Mouse (Mus musculus) hindbrain, embryonic 14.5 days (tissue): ENCODE measurements at regions not wholly inside any gene's neighbourhood (a gene's known extent, or its start where the extent isn't known, plus 50 kb on each side); places are given as distances from the start of the nearest gene placed in this dataset.

Experiments used
- ATAC-seq: fragments of 200-750 bp; cut with Nextera tagmentation; 2 replicates; pipeline ENCODE4 v1.8.0; 2017; ENCODE audit warnings: moderate number of reproducible peaks, mild to moderate bottlenecking, moderate TSS enrichment, moderate library complexity; ENCODE audit not compliant: low FRiP score
- DNase-seq: peaks from one replicate; pipeline ENCODE4 v3.0.0-alpha.2; 2015; ENCODE audit warnings: low spot score
- H3K27ac ChIP-seq: fragments of 300-500 bp; sonication (generic); 2 replicates; pipeline ENCODE4 v1.5.1; 2014; ENCODE audit warnings: mild to moderate bottlenecking, moderate library complexity
- H3K27me3 ChIP-seq: fragments of 300-500 bp; sonication (generic); 2 replicates; pipeline ENCODE4 v1.6.1; 2014; ENCODE audit warnings: mild to moderate bottlenecking, low read length, mixed read lengths; ENCODE audit not compliant: control insufficient read depth, insufficient read depth
- H3K36me3 ChIP-seq: fragments of 300-500 bp; sonication (generic); replicated peaks from 2 replicates; pipeline ENCODE4 v1.6.1; 2014; ENCODE audit not compliant: control insufficient read depth, insufficient read depth
- H3K4me1 ChIP-seq: fragments of 300-500 bp; sonication (generic); replicated peaks from 2 replicates; pipeline ENCODE4 v1.6.1; 2014; ENCODE audit warnings: antibody characterized with exemption, low read length, mixed read lengths; ENCODE audit not compliant: control insufficient read depth, insufficient read depth
- H3K4me2 ChIP-seq: fragments of 300-500 bp; sonication (generic); replicated peaks from 2 replicates; pipeline ENCODE4 v1.6.1; 2014; ENCODE audit warnings: mild to moderate bottlenecking, moderate library complexity
- H3K4me3 ChIP-seq: fragments of 300-500 bp; sonication (generic); replicated peaks from 2 replicates; pipeline ENCODE4 v1.5.1; 2014; ENCODE audit warnings: mild to moderate bottlenecking, low read length
- H3K9ac ChIP-seq: fragments of 300-500 bp; sonication (generic); 2 replicates; pipeline ENCODE4 v1.6.1; 2014
- H3K9me3 ChIP-seq: fragments of 300-500 bp; sonication (generic); 2 replicates; pipeline ENCODE4 v1.6.1; 2016; ENCODE audit warnings: low read length; ENCODE audit not compliant: control insufficient read depth
- WGBS: fragments of 180-500 bp; shearing (Covaris S2); extraction: QIAGEN DNeasy Blood & Tissue Kit; methylation state at CpG from one replicate; pipeline ENCODE4 v1.1.7; 2014; 5-methylcytosine and 5-hydroxymethylcytosine counted together

- no peak overlapping the region for H3K27ac ChIP-seq
- no peak overlapping the region for H3K4me2 ChIP-seq
- no peaks in the 10 kb centered on the region for H3K9me3 ChIP-seq
- DNase-seq (peak; percentile 39), ATAC-seq (no peak)
- H3K27me3 ChIP-seq: 0 out of 2 replicates have a peak, but pooled peaks cover 5% of the 10 kb centered on the region
- no peak overlapping the region for H3K9ac ChIP-seq
- H3K4me3 ChIP-seq: no peak overlapping the region
- H3K4me1 ChIP-seq: no peaks in the 10 kb centered on the region
- WGBS: 51% methylated on average over 8 of the region's 8 CpGs
- no peaks in the 10 kb centered on the region for H3K36me3 ChIP-seq
Measured at GRCm38 (mm10) chr16:25067276-25068249, 219.1 kb upstream of the Tprg start.

- no peak for DNase-seq
- H3K4me3 ChIP-seq: no peak overlapping the region
- H3K9ac ChIP-seq: no peak overlapping the region
- no peaks in the 10 kb centered on the region for H3K27me3 ChIP-seq
- 86% methylated on average over 6 of the region's 6 CpGs for WGBS
- no peak for ATAC-seq
- no peaks in the 10 kb centered on the region for H3K36me3 ChIP-seq
- H3K4me2 ChIP-seq: no peak overlapping the region
- H3K9me3 ChIP-seq: no peaks in the 10 kb centered on the region
- no peak overlapping the region for H3K27ac ChIP-seq
- H3K4me1 ChIP-seq: no peaks in the 10 kb centered on the region
Measured at GRCm38 (mm10) chr16:25080811-25081210, 205.8 kb upstream of the Tprg start.

DNA sequence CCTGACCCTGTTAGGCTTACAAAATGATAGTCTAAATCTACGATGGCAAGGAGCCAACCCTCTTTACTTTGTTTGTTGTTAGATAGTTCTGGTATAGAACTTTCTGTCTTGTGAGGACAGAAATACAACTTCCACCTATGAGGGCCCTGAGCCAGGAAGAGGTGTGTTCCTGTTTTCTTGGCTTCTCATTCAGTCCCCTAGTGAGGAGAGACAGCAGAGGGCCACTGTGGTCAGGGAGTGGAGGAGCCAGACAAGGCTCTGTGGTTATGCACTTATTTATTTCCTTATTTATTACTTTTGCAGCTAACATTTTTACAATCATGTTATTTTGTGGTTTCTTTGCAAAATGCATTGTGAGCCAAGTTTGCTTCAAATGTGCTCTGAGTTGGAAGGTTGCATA lies 202.9 kb upstream of the Tprg start:
- no peak for ATAC-seq
- H3K4me1 ChIP-seq: 0 out of 2 replicates have a peak, but pooled peaks cover 4% of the 10 kb centered on the region
- H3K4me3 ChIP-seq: no peak overlapping the region
- H3K27ac ChIP-seq: no peak overlapping the region
- no peaks in the 10 kb centered on the region for H3K27me3 ChIP-seq
- no peak overlapping the region for H3K9ac ChIP-seq
- H3K36me3 ChIP-seq: no peaks in the 10 kb centered on the region
- H3K9me3 ChIP-seq: no peaks in the 10 kb centered on the region
- no peak for DNase-seq
- 83% methylated on average over 1 of the region's 1 CpGs for WGBS
- no peak overlapping the region for H3K4me2 ChIP-seq

DNA sequence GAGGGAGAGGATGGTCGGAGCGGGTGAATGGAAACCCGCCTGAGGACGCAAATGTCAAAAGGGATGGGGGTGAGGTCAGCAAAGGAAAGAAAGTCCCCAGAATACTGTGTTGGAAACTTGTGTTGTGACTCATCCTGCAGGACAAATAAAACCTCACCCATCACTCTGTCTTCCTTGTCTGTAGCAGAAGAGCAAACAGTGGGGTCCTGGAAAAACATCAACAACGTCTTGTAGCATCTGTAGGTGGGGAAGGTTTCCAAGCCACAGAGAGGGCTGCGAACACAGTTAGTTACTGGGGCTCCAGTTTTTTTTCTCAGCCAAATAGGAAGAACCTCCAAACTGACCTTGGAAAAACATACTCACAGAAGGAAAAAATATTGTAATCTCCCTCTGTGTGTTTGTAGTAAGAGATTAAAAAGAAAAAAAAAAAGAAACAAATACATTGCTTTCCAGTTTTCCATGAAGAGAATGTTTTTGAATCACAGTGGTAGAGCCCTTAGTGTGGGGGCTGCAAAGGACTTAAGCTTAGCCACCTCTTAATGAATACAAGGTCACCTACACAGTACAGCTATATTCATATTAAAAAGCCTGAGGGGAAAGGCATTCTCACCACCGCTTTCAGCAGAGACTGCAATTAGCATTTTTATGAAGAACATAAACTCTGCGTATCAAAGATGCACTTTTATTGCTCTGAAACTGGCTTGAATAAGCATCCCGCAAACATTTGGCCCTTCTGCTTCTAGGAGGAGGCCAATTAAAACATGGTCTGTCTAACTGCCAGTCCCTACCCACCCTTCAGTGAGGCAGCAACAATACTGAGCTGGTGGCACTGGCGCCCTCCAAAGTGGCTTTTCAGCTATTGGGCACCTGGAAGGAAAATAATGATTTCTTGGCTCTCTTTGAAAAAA lies 198.6 kb upstream of the Tprg start:
- H3K36me3 ChIP-seq: no peaks in the 10 kb centered on the region
- H3K9ac ChIP-seq: no peak overlapping the region
- H3K4me3 ChIP-seq: no peak overlapping the region
- no peaks in the 10 kb centered on the region for H3K27me3 ChIP-seq
- no peak for DNase-seq
- H3K4me2 ChIP-seq: no peak overlapping the region
- H3K9me3 ChIP-seq: no peaks in the 10 kb centered on the region
- H3K27ac ChIP-seq: no peak overlapping the region
- no peak for ATAC-seq
- WGBS: 70% methylated on average over 10 of the region's 10 CpGs
- H3K4me1 ChIP-seq: 0 out of 2 replicates have a peak, but pooled peaks cover 4% of the 10 kb centered on the region

- no peak overlapping the region for H3K4me2 ChIP-seq
- 0 out of 2 replicates have a peak, but pooled peaks cover 4% of the 10 kb centered on the region for H3K4me1 ChIP-seq
- H3K36me3 ChIP-seq: no peaks in the 10 kb centered on the region
- 91% methylated on average over 2 of the region's 2 CpGs for WGBS
- H3K27me3 ChIP-seq: no peaks in the 10 kb centered on the region
- H3K27ac ChIP-seq: no peak overlapping the region
- DNase-seq: no peak
- no peak for ATAC-seq
- H3K9ac ChIP-seq: no peak overlapping the region
- H3K9me3 ChIP-seq: no peaks in the 10 kb centered on the region
- H3K4me3 ChIP-seq: no peak overlapping the region
Measured at GRCm38 (mm10) chr16:25088649-25089019, 198.0 kb upstream of the Tprg start.

- H3K4me2 ChIP-seq: no peak overlapping the region
- H3K27ac ChIP-seq: no peak overlapping the region
- no peaks in the 10 kb centered on the region for H3K36me3 ChIP-seq
- WGBS: 80% methylated on average over 2 of the region's 2 CpGs
- no peak overlapping the region for H3K4me3 ChIP-seq
- no peak overlapping the region for H3K9ac ChIP-seq
- DNase-seq (no peak), ATAC-seq (no peak)
- H3K9me3 ChIP-seq: no peaks in the 10 kb centered on the region
- 0 out of 2 replicates have a peak, but pooled peaks cover 4% of the 10 kb centered on the region for H3K4me1 ChIP-seq
- no peaks in the 10 kb centered on the region for H3K27me3 ChIP-seq
Measured at GRCm38 (mm10) chr16:25104165-25104564, 182.5 kb upstream of the Tprg start.

GRCm38 (mm10) chr16:25104603-25105002 lies 182.0 kb upstream of the Tprg start:
- Histone ChIP-seq H3K9me3 (no peaks in the 10 kb centered on the region), H3K4me2 (no peak overlapping the region), H3K4me3 (no peak overlapping the region), H3K9ac (no peak overlapping the region), H3K36me3 (no peaks in the 10 kb centered on the region), H3K4me1 (0 out of 2 replicates have a peak, but pooled peaks cover 4% of the 10 kb centered on the region), H3K27ac (no peak overlapping the region), H3K27me3 (no peaks in the 10 kb centered on the region)
- DNase-seq (peak; percentile 31), ATAC-seq (peak; percentile 77)
- 16% methylated on average over 2 of the region's 2 CpGs for WGBS

- H3K4me2 ChIP-seq: no peak overlapping the region
- no peak for ATAC-seq
- DNase-seq: peak; percentile 56
- H3K4me1 ChIP-seq: no peaks in the 10 kb centered on the region
- no peaks in the 10 kb centered on the region for H3K27me3 ChIP-seq
- WGBS: 72% methylated on average over 4 of the region's 4 CpGs
- no peak overlapping the region for H3K27ac ChIP-seq
- no peak overlapping the region for H3K9ac ChIP-seq
- H3K36me3 ChIP-seq: no peaks in the 10 kb centered on the region
- H3K4me3 ChIP-seq: no peak overlapping the region
- peaks cover 6% of the 10 kb centered on the region; the same call in 1 of the 2 replicates for H3K9me3 ChIP-seq
Measured at GRCm38 (mm10) chr16:25140164-25140563, 146.5 kb upstream of the Tprg start.

DNA sequence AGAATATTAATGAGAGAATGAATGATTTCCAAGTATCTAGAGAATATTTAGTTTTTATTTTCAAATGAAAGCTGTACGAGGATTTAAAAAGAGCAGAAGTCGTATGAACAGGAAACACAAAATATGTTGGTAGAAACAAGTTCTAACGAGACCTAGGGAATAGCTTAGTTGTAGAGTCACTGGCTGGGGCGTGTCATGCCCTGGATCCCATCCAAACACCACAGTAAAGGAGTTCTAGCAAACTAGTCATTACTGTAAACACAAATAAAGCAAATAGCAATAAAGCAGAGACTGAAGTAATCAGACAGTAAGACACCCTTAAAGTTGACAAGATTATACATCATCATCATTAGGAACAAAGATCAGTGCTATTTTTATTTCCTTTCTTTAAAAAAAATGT lies 139.1 kb upstream of the Tprg start:
- no peak for DNase-seq
- H3K4me3 ChIP-seq: no peak overlapping the region
- no peaks in the 10 kb centered on the region for H3K4me1 ChIP-seq
- H3K36me3 ChIP-seq: no peaks in the 10 kb centered on the region
- no peak overlapping the region for H3K9ac ChIP-seq
- no peak overlapping the region for H3K4me2 ChIP-seq
- WGBS: 84% methylated on average over 4 of the region's 4 CpGs
- peaks cover 4% of the 10 kb centered on the region; the same call in 1 of the 2 replicates for H3K9me3 ChIP-seq
- no peak for ATAC-seq
- H3K27ac ChIP-seq: no peak overlapping the region
- H3K27me3 ChIP-seq: no peaks in the 10 kb centered on the region
